Mouse (Mus musculus) megakaryocyte progenitor cell, adult 5-6 weeks (primary cell): ENCODE results near the gene Gm20671. TPM values are rescaled to one million over a fixed set of nuclear protein-coding genes. Genes with fewer than 3 reads are reported as not detected.
"Not testable (repeated sequence)": the region's sequence is repeated elsewhere in the genome, so short reads cannot be mapped to it uniquely, and the experiment has no call there.

ENCODE experiments used
- ATAC-seq: replicated peaks from 2 replicates; pipeline ENCODE4 v1.8.0; 2016; ENCODE audit warnings: mild to moderate bottlenecking, moderate TSS enrichment, inconsistent platforms; ENCODE audit not compliant: poor library complexity
- total RNA-seq, 2 experiments: library from RNA; stranded (forward) in 1 of 2; stranded (reverse) in 1 of 2; fragments of 157-497, 149-512 nt in 1 of 2; fragments of 200-1000 nt in 1 of 2; gene quantifications; 2 replicates each; pipeline versions ENCODE4 v1.2.3 to v1.2.4; 2015 to 2017

Gene Gm20671
- total RNA-seq, 2 experiments from 2014 or later = 6.6 TPM; not detected in 1

GRCm38 (mm10) chr5:32736770-32737169 is 90.1 kb downstream of the Gm20671 start:
- ATAC-seq = not testable (repeated sequence)

GRCm38 (mm10) chr5:32735779-32736178 is 91.1 kb downstream of the Gm20671 start:
- no peak for ATAC-seq

- ATAC-seq = peak; percentile 57
Measured at GRCm38 (mm10) chr5:32733892-32734291, 93.0 kb downstream of the Gm20671 start.

GRCm38 (mm10) chr5:32728851-32729250 is 98.1 kb downstream of the Gm20671 start:
- ATAC-seq = 0 out of 2 replicates have a peak, but pooled peaks have one; percentile 21

GRCm38 (mm10) chr5:32728300-32728699 is 98.6 kb downstream of the Gm20671 start:
- ATAC-seq = 0 out of 2 replicates have a peak, but pooled peaks have one; percentile 45

- ATAC-seq = not testable (repeated sequence)
Measured at GRCm38 (mm10) chr5:32725397-32725796, 101.5 kb downstream of the Gm20671 start.

GRCm38 (mm10) chr5:32723981-32724380 is 102.9 kb downstream of the Gm20671 start:
- no peak for ATAC-seq

- ATAC-seq = peak; percentile 58
Measured at GRCm38 (mm10) chr5:32722711-32723110, 104.2 kb downstream of the Gm20671 start.

GRCm38 (mm10) chr5:32722263-32722662 is 104.6 kb downstream of the Gm20671 start:
- ATAC-seq = peak; percentile 38; the same call in 1 of the 2 replicates

GRCm38 (mm10) chr5:32721316-32721715 is 105.6 kb downstream of the Gm20671 start:
- ATAC-seq = no peak

- no peak for ATAC-seq
Measured at GRCm38 (mm10) chr5:32720416-32720815, 106.5 kb downstream of the Gm20671 start.

GRCm38 (mm10) chr5:32718916-32719315 is 108.0 kb downstream of the Gm20671 start:
- no peak for ATAC-seq

- no peak for ATAC-seq
Measured at GRCm38 (mm10) chr5:32717726-32718125, 109.2 kb downstream of the Gm20671 start.

- peak; percentile 77 for ATAC-seq
Measured at GRCm38 (mm10) chr5:32713703-32714467, 113.0 kb downstream of the Gm20671 start.

GRCm38 (mm10) chr5:32713042-32713702 is 113.7 kb downstream of the Gm20671 start:
- ATAC-seq = peak; percentile 59

- ATAC-seq = no peak
Measured at GRCm38 (mm10) chr5:32712221-32713041, 114.5 kb downstream of the Gm20671 start.

- no peak for ATAC-seq
Measured at GRCm38 (mm10) chr5:32711485-32711884, 115.4 kb downstream of the Gm20671 start.

- ATAC-seq = no peak
Measured at GRCm38 (mm10) chr5:32706226-32706780, 120.6 kb downstream of the Gm20671 start.

- ATAC-seq = no peak
Measured at GRCm38 (mm10) chr5:32697208-32697867, 129.6 kb downstream of the Gm20671 start.

GRCm38 (mm10) chr5:32693411-32693810 is 133.5 kb downstream of the Gm20671 start:
- ATAC-seq = no peak
